Mouse (Mus musculus): ENCODE results near the gene Acadvl. TPM values are rescaled to one million over a fixed set of nuclear protein-coding genes. Genes with fewer than 3 reads are reported as not detected.

The Acadvl gene
- polyA plus RNA-seq, 1 experiment from 2014 or later = 70.4 TPM

DNA sequence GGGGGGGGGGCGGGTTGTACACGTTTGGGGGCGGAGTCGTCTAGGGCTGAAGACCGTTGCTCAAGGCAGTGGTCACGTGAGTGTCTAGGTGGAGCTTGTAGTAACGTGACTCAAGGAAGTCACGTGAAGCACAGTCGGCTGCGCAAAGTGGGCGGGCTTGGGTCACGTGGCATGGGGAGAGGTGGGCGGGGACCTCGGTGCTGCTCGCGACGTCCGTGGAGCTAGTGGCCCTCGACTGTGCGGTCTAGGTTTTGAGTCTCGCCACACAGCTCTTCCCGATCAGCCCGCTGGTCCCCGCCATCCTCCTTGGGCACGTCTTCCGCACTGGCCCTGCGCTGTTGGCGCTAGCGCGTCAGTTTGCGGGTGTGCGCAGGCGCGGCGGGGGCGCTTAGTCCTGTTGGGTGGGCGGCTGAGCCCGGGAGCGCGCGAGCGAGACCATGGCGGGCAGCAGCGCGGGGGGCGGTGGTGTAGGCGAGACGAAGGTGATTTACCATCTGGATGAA lies 14.8 kb downstream of the Acadvl start, which contains the start of gene Dvl2:
Gene Dvl2 (plus strand): TSS at position 200 of the 503 bp plus-strand sequence.
- Histone ChIP-seq H3K9me3 (no peaks in the 10 kb centered on the region), H3K4me3 (peak within 1 kb of the TSS; percentile 81), H3K27ac (peak within 1 kb of the TSS; percentile 98), H3K9ac (peak within 1 kb of the TSS; percentile 72), H3K36me3 (peaks cover 36% of the 10 kb centered on the region), H3K27me3 (no peaks in the 10 kb centered on the region), H3K4me1 (peaks cover 39% of the 10 kb centered on the region), H3K4me2 (replicated peaks) (peak within 1 kb of the TSS; percentile 93)
- peak; percentile 65 for ATAC-seq (ENCODE audit: insufficient number of reproducible peaks, insufficient read depth, low FRiP score, low TSS enrichment)
- WGBS = under 1% methylated on average over 47 of the region's 48 CpGs

DNA sequence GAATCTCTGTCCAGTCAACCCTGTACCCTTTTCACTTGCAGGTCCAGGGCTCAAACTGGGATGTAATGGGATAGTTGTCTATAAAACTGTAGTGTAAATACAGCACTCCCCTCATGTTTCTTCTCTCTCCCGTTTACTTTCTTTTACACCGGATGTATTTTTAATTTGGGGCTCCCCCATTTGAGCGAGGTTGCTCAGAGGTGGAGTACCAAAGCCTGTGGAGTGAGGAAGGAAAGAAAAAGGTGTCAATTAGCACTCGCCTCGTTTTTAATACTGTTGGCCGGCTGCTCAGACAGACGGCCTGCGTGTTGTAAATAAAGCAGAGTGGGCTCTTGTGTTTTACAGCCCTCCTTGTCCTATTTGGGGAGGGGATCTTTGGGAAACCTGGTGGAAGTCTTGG lies 15.5 kb downstream of the Acadvl start:
- H3K4me3 ChIP-seq = peak overlapping the region; percentile 81; the same call in 1 of the 2 replicates
- no peaks in the 10 kb centered on the region for H3K9me3 ChIP-seq
- peak overlapping the region; percentile 37; the same call in 1 of the 2 replicates for H3K4me2 ChIP-seq (replicated peaks)
- H3K9ac ChIP-seq = no peak overlapping the region
- H3K27me3 ChIP-seq = no peaks in the 10 kb centered on the region
- 85% methylated on average over 8 of the region's 8 CpGs for WGBS
- H3K4me1 ChIP-seq = peaks cover 39% of the 10 kb centered on the region
- H3K27ac ChIP-seq = peak overlapping the region; percentile 70; the same call in 1 of the 2 replicates
- ATAC-seq (ENCODE audit: insufficient number of reproducible peaks, insufficient read depth, low FRiP score, low TSS enrichment) = no peak
- peaks cover 30% of the 10 kb centered on the region for H3K36me3 ChIP-seq

DNA sequence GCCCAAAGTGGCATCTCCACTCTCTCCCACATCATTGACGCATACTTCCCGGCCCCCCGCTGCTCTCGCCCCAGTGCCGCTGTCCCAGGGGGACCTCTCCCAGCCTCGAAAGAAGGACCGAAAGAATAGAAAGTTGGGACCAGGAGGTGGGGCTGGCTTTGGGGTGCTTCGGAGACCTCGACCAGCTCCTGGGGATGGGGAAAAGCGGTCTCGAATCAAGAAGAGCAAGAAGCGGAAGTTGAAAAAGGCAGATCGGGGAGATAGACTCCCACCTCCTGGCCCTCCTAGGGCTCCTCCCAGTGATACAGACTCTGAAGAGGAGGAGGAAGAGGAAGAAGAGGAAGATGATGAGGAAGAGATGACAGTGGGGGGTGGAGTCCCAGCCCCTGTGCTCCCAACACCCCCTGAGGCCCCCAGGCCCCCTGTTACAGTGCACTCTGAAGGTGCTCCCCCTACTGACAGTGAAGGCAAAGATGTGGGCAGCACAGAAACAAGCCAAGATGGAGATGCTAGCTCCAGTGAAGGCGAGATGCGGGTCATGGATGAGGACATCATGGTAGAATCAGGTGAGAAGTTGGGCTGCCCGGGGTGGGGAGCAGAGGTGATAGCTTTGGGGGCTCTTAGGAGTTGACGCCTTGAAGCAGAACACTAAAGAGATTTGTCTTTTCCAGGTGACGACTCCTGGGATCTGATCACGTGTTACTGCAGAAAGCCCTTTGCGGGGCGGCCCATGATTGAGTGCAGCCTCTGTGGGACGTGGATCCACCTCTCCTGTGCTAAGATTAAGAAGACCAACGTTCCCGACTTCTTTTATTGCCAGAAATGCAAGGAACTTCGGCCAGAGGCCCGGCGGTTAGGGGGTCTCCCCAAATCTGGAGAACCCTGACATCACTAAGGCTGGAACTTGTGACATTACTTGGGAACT lies 16.4 kb downstream of the Acadvl start:
- 0 out of 2 replicates have a peak overlapping the region, but pooled peaks have one; percentile 81 for H3K4me3 ChIP-seq

DNA sequence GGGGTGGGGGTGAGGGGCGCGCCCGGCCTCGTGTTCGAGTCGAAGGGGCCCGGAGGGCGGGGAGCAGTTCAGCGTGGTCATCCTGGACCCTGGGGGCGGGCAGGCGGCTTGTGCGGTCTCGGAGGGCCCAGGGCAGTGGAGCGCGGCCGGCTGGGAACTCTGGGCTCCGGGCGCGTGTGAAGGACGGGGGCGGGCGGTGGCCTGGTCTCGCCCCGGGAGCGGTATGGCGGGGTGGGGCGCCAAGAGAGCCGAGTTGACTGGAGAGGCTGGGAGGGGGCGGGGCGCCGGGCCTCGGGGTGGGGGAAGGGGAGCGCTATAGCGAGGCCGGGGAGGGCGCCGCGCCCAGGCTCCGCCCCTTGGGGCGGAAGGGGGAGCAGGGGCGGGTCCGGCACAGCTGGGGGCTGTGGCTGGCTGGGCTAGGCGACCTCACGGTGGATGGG lies 18.1 kb downstream of the Acadvl start:
- ATAC-seq (ENCODE audit: insufficient number of reproducible peaks, insufficient read depth, low FRiP score, low TSS enrichment) = peak; percentile 18
- under 1% methylated on average over 38 of the region's 44 CpGs for WGBS
- Histone ChIP-seq H3K9ac (peak overlapping the region; percentile 95), H3K4me3 (peak overlapping the region; percentile 81), H3K36me3 (peaks cover 42% of the 10 kb centered on the region), H3K27me3 (no peaks in the 10 kb centered on the region), H3K27ac (peak overlapping the region; percentile 99), H3K9me3 (no peaks in the 10 kb centered on the region), H3K4me2 (replicated peaks) (peak overlapping the region; percentile 51), H3K4me1 (peaks cover 29% of the 10 kb centered on the region)

More for the DNA sequence above, 16.4 kb downstream of the Acadvl start:
- WGBS = 94% methylated on average over 27 of the region's 27 CpGs
- H3K27me3 ChIP-seq = no peaks in the 10 kb centered on the region
- H3K4me2 ChIP-seq (replicated peaks) = no peak overlapping the region
- ATAC-seq (ENCODE audit: insufficient number of reproducible peaks, insufficient read depth, low FRiP score, low TSS enrichment) = no peak
- 0 out of 2 replicates have a peak overlapping the region, but pooled peaks have one; percentile 41 for H3K27ac ChIP-seq
- peak overlapping the region; percentile 43; the same call in 1 of the 2 replicates for H3K9ac ChIP-seq
- peaks cover 39% of the 10 kb centered on the region for H3K4me1 ChIP-seq
- no peaks in the 10 kb centered on the region for H3K9me3 ChIP-seq
- peaks cover 35% of the 10 kb centered on the region for H3K36me3 ChIP-seq

DNA sequence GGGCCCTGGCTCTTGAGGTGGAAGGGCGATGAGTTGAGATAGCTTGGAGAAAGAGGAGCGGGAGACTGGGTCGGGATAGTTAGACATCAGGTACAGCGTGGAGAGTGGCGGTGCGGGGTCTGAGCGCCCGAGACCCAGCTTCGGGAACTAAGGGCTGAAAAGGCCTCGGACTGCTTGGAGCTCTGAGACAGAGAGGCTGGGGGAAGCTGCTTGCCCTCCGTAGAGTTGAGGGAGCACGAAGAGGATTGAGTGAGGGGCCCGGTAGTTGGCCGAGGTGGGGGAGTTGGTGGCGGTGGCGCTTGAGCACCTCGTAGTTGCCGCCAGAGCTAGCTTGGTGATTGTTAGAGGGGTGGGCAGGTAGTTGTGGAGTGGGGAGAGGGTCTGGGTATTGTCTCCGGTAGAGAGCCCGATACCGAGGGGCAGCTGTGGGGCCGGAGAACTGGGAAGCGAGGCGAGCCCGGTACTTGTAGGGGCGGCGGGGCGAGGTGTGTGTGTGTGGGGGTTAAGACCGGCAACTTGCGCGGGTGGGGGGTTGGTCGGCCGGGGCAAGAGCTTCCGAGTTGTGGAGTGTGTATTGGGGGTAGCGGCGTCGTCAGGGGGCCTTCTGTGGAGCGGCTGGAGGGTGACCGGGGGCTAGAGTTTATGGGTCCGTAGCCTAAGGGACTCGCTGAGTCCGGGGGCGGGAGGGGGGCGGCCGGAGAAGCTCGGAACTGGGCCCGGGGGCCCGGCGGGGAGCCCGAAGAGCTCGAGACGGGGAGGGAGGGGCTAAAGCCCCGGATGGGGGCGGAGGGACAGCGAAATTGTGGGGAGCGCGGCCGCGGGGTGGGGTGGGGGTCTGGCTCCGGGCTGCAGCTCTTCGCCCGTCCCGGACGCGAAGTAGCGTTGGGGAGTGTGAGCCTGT lies 18.8 kb downstream of the Acadvl start:
- Histone ChIP-seq H3K9me3 (no peaks in the 10 kb centered on the region), H3K4me1 (peaks cover 22% of the 10 kb centered on the region), H3K9ac (peak overlapping the region; percentile 95), H3K27ac (peak overlapping the region; percentile 99), H3K27me3 (no peaks in the 10 kb centered on the region), H3K4me2 (replicated peaks) (peak overlapping the region; percentile 51), H3K36me3 (peaks cover 42% of the 10 kb centered on the region), H3K4me3 (peak overlapping the region; percentile 81)
- ATAC-seq (ENCODE audit: insufficient number of reproducible peaks, insufficient read depth, low FRiP score, low TSS enrichment) = peak; percentile 0; the same call in 1 of the 2 replicates
- WGBS = 1% methylated on average over 60 of the region's 66 CpGs

DNA sequence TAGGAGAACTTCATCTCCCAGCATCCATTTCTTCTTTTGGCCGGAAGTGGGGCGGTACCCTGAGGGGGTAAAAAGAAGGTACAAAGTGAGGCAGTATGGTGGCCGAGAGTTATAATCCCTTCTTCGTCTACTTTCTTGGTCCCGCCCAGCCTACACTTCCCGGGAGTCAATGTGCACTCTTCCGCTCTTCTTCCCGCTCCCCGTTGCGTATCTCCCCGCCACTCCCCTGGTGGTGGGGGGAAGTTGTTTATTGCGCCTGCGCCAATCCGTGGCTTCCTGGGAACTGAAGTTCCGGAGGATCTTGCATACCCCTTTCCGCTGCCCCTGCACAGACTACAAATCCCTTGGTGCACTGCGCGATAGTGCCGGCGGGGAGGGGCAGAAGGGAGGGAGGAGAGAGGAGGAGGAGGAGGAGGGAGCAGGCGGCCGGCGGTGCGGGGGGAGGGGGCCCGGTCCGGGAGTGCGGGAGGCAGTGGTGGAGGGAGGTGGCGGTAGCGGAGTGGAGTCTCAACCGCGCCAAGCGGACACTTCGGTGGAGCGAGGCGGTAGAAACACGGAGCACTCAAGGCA lies 19.7 kb downstream of the Acadvl start, which contains the start of gene Phf23:
Gene Phf23 (plus strand): TSS at position 387 of the 570 bp plus-strand sequence.
- Histone ChIP-seq H3K4me3 (peak within 1 kb of the TSS; percentile 81), H3K27me3 (no peaks in the 10 kb centered on the region), H3K9me3 (no peaks in the 10 kb centered on the region), H3K4me2 (replicated peaks) (peak within 1 kb of the TSS; percentile 51), H3K36me3 (peaks cover 42% of the 10 kb centered on the region), H3K4me1 (peaks cover 22% of the 10 kb centered on the region), H3K9ac (peak within 1 kb of the TSS; percentile 95), H3K27ac (peak within 1 kb of the TSS; percentile 99)
- ATAC-seq (ENCODE audit: insufficient number of reproducible peaks, insufficient read depth, low FRiP score, low TSS enrichment) = peak; percentile 82
- WGBS = under 1% methylated on average over 36 of the region's 36 CpGs

DNA sequence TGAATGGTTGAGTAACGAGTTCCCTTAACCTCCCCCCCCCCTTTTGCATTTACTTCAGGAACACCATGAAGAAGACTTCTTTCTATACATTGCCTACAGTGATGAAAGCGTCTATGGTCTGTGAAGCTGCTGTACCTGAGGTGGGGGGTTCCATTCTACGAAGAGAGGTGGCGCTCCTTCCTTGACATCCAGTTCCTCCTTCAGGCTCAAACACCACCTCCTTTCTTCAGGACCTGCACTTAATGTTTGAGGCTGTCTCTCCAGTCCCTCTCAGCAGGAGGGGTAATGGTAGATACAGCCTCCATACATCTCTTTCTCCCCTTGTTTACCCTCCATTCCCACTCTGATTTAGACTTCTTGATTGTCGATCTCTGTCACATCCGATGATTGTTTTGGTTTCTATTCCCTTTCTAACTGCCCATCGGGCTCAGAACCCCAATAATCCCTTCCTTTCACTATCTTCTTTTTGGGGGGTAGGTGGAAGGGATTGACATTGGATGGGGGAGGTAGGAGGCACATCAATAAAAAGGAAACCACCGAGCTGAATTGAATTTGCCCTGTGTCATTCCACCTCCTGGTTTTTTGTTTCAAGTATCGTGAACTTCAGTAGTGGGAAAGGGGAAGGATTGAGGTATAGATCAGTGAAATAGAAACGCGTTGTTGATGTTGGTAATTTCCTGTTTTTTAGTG lies 20.7 kb downstream of the Acadvl start:
- Histone ChIP-seq H3K27ac (0 out of 2 replicates have a peak overlapping the region, but pooled peaks have one; percentile 23), H3K4me2 (replicated peaks) (peak overlapping the region; percentile 51), H3K4me3 (peak overlapping the region; percentile 81; the same call in 1 of the 2 replicates), H3K9me3 (no peaks in the 10 kb centered on the region), H3K9ac (no peak overlapping the region), H3K36me3 (peaks cover 44% of the 10 kb centered on the region), H3K4me1 (peaks cover 19% of the 10 kb centered on the region), H3K27me3 (no peaks in the 10 kb centered on the region)
- 85% methylated on average over 11 of the region's 11 CpGs for WGBS
- ATAC-seq (ENCODE audit: insufficient number of reproducible peaks, insufficient read depth, low FRiP score, low TSS enrichment) = no peak

DNA sequence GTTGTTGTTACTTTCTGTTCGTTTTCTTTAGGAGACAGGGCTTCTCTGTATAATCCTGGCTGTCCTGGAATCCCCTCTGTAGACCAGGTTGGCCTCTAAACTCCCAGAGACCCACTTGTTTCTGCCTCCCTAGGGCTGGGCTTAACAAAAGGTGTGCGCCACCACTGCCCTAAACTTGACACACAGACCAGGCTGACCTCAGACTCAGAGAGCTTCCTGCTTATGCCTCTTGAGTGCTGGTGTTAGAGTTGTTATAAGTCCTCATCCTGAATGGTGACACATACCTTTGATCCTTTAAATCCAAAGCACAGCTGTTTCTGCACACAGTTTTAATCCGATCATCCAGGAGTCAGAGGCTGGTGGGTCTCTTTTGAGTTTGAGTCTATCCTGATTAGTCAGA lies 22.3 kb downstream of the Acadvl start:
- no peak for ATAC-seq (ENCODE audit: insufficient number of reproducible peaks, insufficient read depth, low FRiP score, low TSS enrichment)
- Histone ChIP-seq H3K27ac (no peak overlapping the region), H3K4me1 (peaks cover 15% of the 10 kb centered on the region), H3K9ac (0 out of 2 replicates have a peak overlapping the region, but pooled peaks have one; percentile 87), H3K4me2 (replicated peaks) (peak overlapping the region; percentile 66; the same call in 1 of the 2 replicates), H3K9me3 (no peaks in the 10 kb centered on the region), H3K4me3 (peak overlapping the region; percentile 77; the same call in 1 of the 2 replicates), H3K27me3 (no peaks in the 10 kb centered on the region), H3K36me3 (peaks cover 44% of the 10 kb centered on the region)
- 97% methylated on average over 3 of the region's 3 CpGs for WGBS

DNA sequence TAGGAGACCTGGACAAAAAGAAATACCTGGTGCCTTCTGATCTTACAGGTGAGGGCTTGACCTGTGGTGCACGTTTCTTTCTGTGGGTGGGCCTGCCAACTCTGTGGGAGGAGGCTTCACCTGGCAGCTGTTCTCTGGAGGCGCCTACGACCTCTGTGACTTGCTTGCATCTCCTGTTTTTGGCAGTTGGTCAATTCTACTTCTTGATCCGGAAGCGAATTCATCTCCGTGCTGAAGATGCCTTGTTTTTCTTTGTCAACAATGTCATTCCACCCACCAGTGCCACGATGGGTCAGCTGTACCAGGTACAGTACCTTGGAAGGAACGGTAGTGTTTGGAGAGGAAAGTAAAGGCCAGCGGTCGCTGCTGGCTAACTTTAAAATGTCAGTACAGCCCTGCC lies 22.8 kb downstream of the Acadvl start:
- Histone ChIP-seq H3K4me2 (replicated peaks) (peak overlapping the region; percentile 66), H3K9ac (peak overlapping the region; percentile 87; the same call in 1 of the 2 replicates), H3K4me3 (peak overlapping the region; percentile 77), H3K9me3 (no peaks in the 10 kb centered on the region), H3K4me1 (peaks cover 9% of the 10 kb centered on the region), H3K36me3 (peaks cover 45% of the 10 kb centered on the region), H3K27ac (no peak overlapping the region), H3K27me3 (no peaks in the 10 kb centered on the region)
- 89% methylated on average over 10 of the region's 10 CpGs for WGBS
- no peak for ATAC-seq (ENCODE audit: insufficient number of reproducible peaks, insufficient read depth, low FRiP score, low TSS enrichment)

DNA sequence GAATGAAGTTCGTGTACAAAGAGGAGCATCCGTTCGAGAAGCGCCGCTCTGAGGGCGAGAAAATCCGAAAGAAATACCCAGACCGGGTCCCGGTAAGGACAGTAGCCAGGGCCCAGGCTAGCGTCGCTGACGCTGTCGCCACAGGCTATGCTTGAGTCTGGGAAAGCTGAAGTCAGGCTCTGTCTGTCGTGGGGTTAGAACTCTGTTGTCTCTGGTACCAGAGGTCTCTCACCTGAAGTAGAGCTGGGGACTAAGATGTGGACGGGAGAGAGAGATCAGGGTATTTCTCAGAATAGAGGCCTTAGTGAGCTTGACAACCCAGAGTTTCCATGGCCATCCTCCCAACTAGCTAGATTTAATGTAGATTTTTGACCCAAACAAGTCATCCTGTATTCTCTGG lies 23.5 kb downstream of the Acadvl start:
- under 1% methylated on average over 15 of the region's 15 CpGs for WGBS
- Histone ChIP-seq H3K4me3 (peak overlapping the region; percentile 77), H3K27me3 (no peaks in the 10 kb centered on the region), H3K27ac (peak overlapping the region; percentile 88), H3K9ac (peak overlapping the region; percentile 87), H3K4me1 (peaks cover 8% of the 10 kb centered on the region), H3K9me3 (no peaks in the 10 kb centered on the region), H3K36me3 (peaks cover 51% of the 10 kb centered on the region), H3K4me2 (replicated peaks) (peak overlapping the region; percentile 66)
- no peak for ATAC-seq (ENCODE audit: insufficient number of reproducible peaks, insufficient read depth, low FRiP score, low TSS enrichment)

Measured in embryonic facial prominence, embryonic 12.5 days (tissue).